Mouse (Mus musculus): ENCODE measurements around the gene Lrrc72. TPM values are rescaled to one million over a fixed set of nuclear protein-coding genes. Genes with fewer than 3 reads are reported as not detected.

Gene Lrrc72
- not detected in 2 replicates for polyA plus RNA-seq (2015; fragmentation: Nextera tagmentation; extraction: Ambion mirVana)

GRCm38 (mm10) chr12:36253298-36253697, at the start of gene Lrrc72:
Gene Lrrc72, minus strand, starts transcription at chr12:36253398.
- Histone ChIP-seq H3K27me3 (no peaks in the 10 kb centered on the region), H3K4me3 (no peak within 1 kb of the TSS), H3K27ac (no peak within 1 kb of the TSS), H3K4me1 (replicated peaks) (no peaks in the 10 kb centered on the region), H3K36me3 (no peaks in the 10 kb centered on the region), H3K9me3 (replicated peaks) (no peaks in the 10 kb centered on the region), H3K9ac (no peak within 1 kb of the TSS), H3K4me2 (no peak within 1 kb of the TSS)
- WGBS = 86% methylated on average over 9 of the region's 9 CpGs
- no peak for ATAC-seq (replicated peaks; ENCODE audit: insufficient number of reproducible peaks, insufficient read depth, low FRiP score, low read depth)

- H3K27ac ChIP-seq = no peak overlapping the region
- 77% methylated on average over 12 of the region's 12 CpGs for WGBS
- H3K36me3 ChIP-seq = no peaks in the 10 kb centered on the region
- no peak overlapping the region for H3K4me2 ChIP-seq
- ATAC-seq (replicated peaks; ENCODE audit: insufficient number of reproducible peaks, insufficient read depth, low FRiP score, low read depth) = no peak
- no peaks in the 10 kb centered on the region for H3K9me3 ChIP-seq (replicated peaks)
- no peaks in the 10 kb centered on the region for H3K27me3 ChIP-seq
- no peaks in the 10 kb centered on the region for H3K4me1 ChIP-seq (replicated peaks)
- no peak overlapping the region for H3K4me3 ChIP-seq
- no peak overlapping the region for H3K9ac ChIP-seq
Measured at GRCm38 (mm10) chr12:36302326-36302725, 49.1 kb upstream of the Lrrc72 start.

- H3K9ac ChIP-seq = no peak overlapping the region
Measured at GRCm38 (mm10) chr12:36291346-36291745, 38.1 kb upstream of the Lrrc72 start.

GRCm38 (mm10) chr12:36290465-36290864, 37.3 kb upstream of the Lrrc72 start:
- Histone ChIP-seq H3K9ac (no peak overlapping the region), H3K27ac (no peak overlapping the region), H3K4me1 (replicated peaks) (no peaks in the 10 kb centered on the region), H3K4me3 (no peak overlapping the region), H3K27me3 (no peaks in the 10 kb centered on the region), H3K4me2 (no peak overlapping the region), H3K36me3 (no peaks in the 10 kb centered on the region), H3K9me3 (replicated peaks) (no peaks in the 10 kb centered on the region)
- 78% methylated on average over 4 of the region's 4 CpGs for WGBS
- no peak for ATAC-seq (replicated peaks; ENCODE audit: insufficient number of reproducible peaks, insufficient read depth, low FRiP score, low read depth)

More at GRCm38 (mm10) chr12:36291346-36291745, 38.1 kb upstream of the Lrrc72 start:
- no peaks in the 10 kb centered on the region for H3K9me3 ChIP-seq (replicated peaks)
- H3K27ac ChIP-seq = no peak overlapping the region
- H3K4me2 ChIP-seq = no peak overlapping the region
- no peaks in the 10 kb centered on the region for H3K27me3 ChIP-seq
- no peak for ATAC-seq (replicated peaks; ENCODE audit: insufficient number of reproducible peaks, insufficient read depth, low FRiP score, low read depth)
- 83% methylated on average over 6 of the region's 6 CpGs for WGBS
- no peaks in the 10 kb centered on the region for H3K4me1 ChIP-seq (replicated peaks)
- no peaks in the 10 kb centered on the region for H3K36me3 ChIP-seq
- no peak overlapping the region for H3K4me3 ChIP-seq

- 80% methylated on average over 8 of the region's 8 CpGs for WGBS
- no peaks in the 10 kb centered on the region for H3K4me1 ChIP-seq (replicated peaks)
- H3K9me3 ChIP-seq (replicated peaks) = no peaks in the 10 kb centered on the region
- H3K9ac ChIP-seq = no peak overlapping the region
- ATAC-seq (replicated peaks; ENCODE audit: insufficient number of reproducible peaks, insufficient read depth, low FRiP score, low read depth) = no peak
- no peak overlapping the region for H3K4me2 ChIP-seq
- no peak overlapping the region for H3K27ac ChIP-seq
- no peaks in the 10 kb centered on the region for H3K27me3 ChIP-seq
- no peak overlapping the region for H3K4me3 ChIP-seq
- no peaks in the 10 kb centered on the region for H3K36me3 ChIP-seq
Measured at GRCm38 (mm10) chr12:36289634-36290033, 36.4 kb upstream of the Lrrc72 start.

- WGBS = 65% methylated on average over 3 of the region's 3 CpGs
Measured at GRCm38 (mm10) chr12:36274823-36275222, 21.6 kb upstream of the Lrrc72 start.

GRCm38 (mm10) chr12:36267670-36268246, 14.6 kb upstream of the Lrrc72 start:
- Histone ChIP-seq H3K9me3 (replicated peaks) (no peaks in the 10 kb centered on the region), H3K9ac (no peak overlapping the region), H3K4me1 (replicated peaks) (no peaks in the 10 kb centered on the region), H3K27ac (no peak overlapping the region), H3K4me2 (no peak overlapping the region), H3K27me3 (no peaks in the 10 kb centered on the region), H3K4me3 (no peak overlapping the region), H3K36me3 (no peaks in the 10 kb centered on the region)
- ATAC-seq (replicated peaks; ENCODE audit: insufficient number of reproducible peaks, insufficient read depth, low FRiP score, low read depth) = no peak
- WGBS = 82% methylated on average over 8 of the region's 8 CpGs

More at GRCm38 (mm10) chr12:36274823-36275222, 21.6 kb upstream of the Lrrc72 start:
- Histone ChIP-seq H3K9ac (no peak overlapping the region), H3K9me3 (replicated peaks) (no peaks in the 10 kb centered on the region), H3K4me3 (no peak overlapping the region), H3K27ac (no peak overlapping the region), H3K36me3 (no peaks in the 10 kb centered on the region), H3K27me3 (no peaks in the 10 kb centered on the region), H3K4me1 (replicated peaks) (no peaks in the 10 kb centered on the region), H3K4me2 (no peak overlapping the region)
- ATAC-seq (replicated peaks; ENCODE audit: insufficient number of reproducible peaks, insufficient read depth, low FRiP score, low read depth) = no peak

GRCm38 (mm10) chr12:36262116-36262721, 9.0 kb upstream of the Lrrc72 start:
- 59% methylated on average over 11 of the region's 11 CpGs for WGBS
- Histone ChIP-seq H3K4me1 (replicated peaks) (no peaks in the 10 kb centered on the region), H3K27me3 (no peaks in the 10 kb centered on the region), H3K9me3 (replicated peaks) (no peaks in the 10 kb centered on the region), H3K9ac (no peak overlapping the region), H3K4me2 (no peak overlapping the region), H3K27ac (no peak overlapping the region), H3K4me3 (no peak overlapping the region), H3K36me3 (no peaks in the 10 kb centered on the region)
- no peak for ATAC-seq (replicated peaks; ENCODE audit: insufficient number of reproducible peaks, insufficient read depth, low FRiP score, low read depth)

- ATAC-seq (replicated peaks; ENCODE audit: insufficient number of reproducible peaks, insufficient read depth, low FRiP score, low read depth) = no peak
- H3K9me3 ChIP-seq (replicated peaks) = no peaks in the 10 kb centered on the region
- 26% methylated on average over 5 of the region's 5 CpGs for WGBS
Measured at GRCm38 (mm10) chr12:36255413-36255812, 2.2 kb upstream of the Lrrc72 start.

GRCm38 (mm10) chr12:36241171-36241570, 12.0 kb downstream of the Lrrc72 start:
- ATAC-seq (replicated peaks; ENCODE audit: insufficient number of reproducible peaks, insufficient read depth, low FRiP score, low read depth) = no peak
- H3K9me3 ChIP-seq (replicated peaks) = no peaks in the 10 kb centered on the region
- H3K27me3 ChIP-seq = no peaks in the 10 kb centered on the region
- no peak overlapping the region for H3K4me3 ChIP-seq
- no peaks in the 10 kb centered on the region for H3K4me1 ChIP-seq (replicated peaks)
- no peak overlapping the region for H3K4me2 ChIP-seq
- H3K9ac ChIP-seq = no peak overlapping the region
- H3K36me3 ChIP-seq = no peaks in the 10 kb centered on the region
- no peak overlapping the region for H3K27ac ChIP-seq
- 65% methylated on average over 3 of the region's 3 CpGs for WGBS

More at GRCm38 (mm10) chr12:36255413-36255812, 2.2 kb upstream of the Lrrc72 start:
- no peak overlapping the region for H3K4me2 ChIP-seq
- no peaks in the 10 kb centered on the region for H3K36me3 ChIP-seq
- no peak overlapping the region for H3K9ac ChIP-seq
- no peak overlapping the region for H3K27ac ChIP-seq
- H3K4me3 ChIP-seq = no peak overlapping the region
- no peaks in the 10 kb centered on the region for H3K4me1 ChIP-seq (replicated peaks)
- H3K27me3 ChIP-seq = no peaks in the 10 kb centered on the region

GRCm38 (mm10) chr12:36231386-36231785, 21.8 kb downstream of the Lrrc72 start:
- no peaks in the 10 kb centered on the region for H3K9me3 ChIP-seq (replicated peaks)
- H3K27me3 ChIP-seq = no peaks in the 10 kb centered on the region
- 73% methylated on average over 2 of the region's 2 CpGs for WGBS
- no peak overlapping the region for H3K9ac ChIP-seq
- H3K4me2 ChIP-seq = no peak overlapping the region
- no peaks in the 10 kb centered on the region for H3K4me1 ChIP-seq (replicated peaks)
- H3K27ac ChIP-seq = no peak overlapping the region
- ATAC-seq (replicated peaks; ENCODE audit: insufficient number of reproducible peaks, insufficient read depth, low FRiP score, low read depth) = no peak
- no peaks in the 10 kb centered on the region for H3K36me3 ChIP-seq
- H3K4me3 ChIP-seq = no peak overlapping the region

- Histone ChIP-seq H3K4me3 (no peak overlapping the region), H3K4me1 (replicated peaks) (peaks cover 2% of the 10 kb centered on the region; the same call in 1 of the 2 replicates), H3K9ac (no peak overlapping the region), H3K9me3 (replicated peaks) (no peaks in the 10 kb centered on the region), H3K36me3 (no peaks in the 10 kb centered on the region), H3K27ac (no peak overlapping the region), H3K27me3 (no peaks in the 10 kb centered on the region), H3K4me2 (no peak overlapping the region)
- ATAC-seq (replicated peaks; ENCODE audit: insufficient number of reproducible peaks, insufficient read depth, low FRiP score, low read depth) = no peak
- WGBS = 35% methylated on average over 4 of the region's 4 CpGs
Measured at GRCm38 (mm10) chr12:36224392-36224791, 28.8 kb downstream of the Lrrc72 start.
